Mouse (Mus musculus) layer of hippocampus, adult 2 months (tissue): ENCODE results near the gene 4933417A18Rik. TPM values are rescaled to one million over a fixed set of nuclear protein-coding genes. Genes with fewer than 3 reads are reported as not detected.
"Not testable (repeated sequence)": the region's sequence is repeated elsewhere in the genome, so short reads cannot be mapped to it uniquely, and the experiment has no call there.

Experiments used
- DNase-seq, 2 experiments: peaks; one replicate each; pipeline ENCODE4 v3.0.0; 2022; ENCODE audit warnings: low spot score in 2 of 2
- H3K27ac ChIP-seq: fragments of 200-600 bp; 2 replicates; pipeline ENCODE4 v1.8.1; 2022
- H3K4me3 ChIP-seq: fragments of 200-600 bp; 2 replicates; pipeline ENCODE4 v1.8.1; 2022; ENCODE audit warnings: mild to moderate bottlenecking
- CTCF ChIP-seq: fragments of 200-600 bp; conservative IDR thresholded peaks from 2 replicates; pipeline ENCODE4 v1.8.1; 2022; ENCODE audit warnings: antibody characterized with exemption, mild to moderate bottlenecking, moderate library complexity
- long read RNA-seq, 2 experiments: library from polyadenylated mRNA; stranded (forward); transcript quantifications; one replicate each; pipeline ENCODE4 v2.0.0; 2021; ENCODE audit warnings: borderline mapping rate in 2 of 2
- total RNA-seq, 2 experiments: library from RNA; stranded (reverse); gene quantifications; 2 replicates each; pipeline ENCODE4 v1.2.3; 2021

Gene 4933417A18Rik
- not detected for total RNA-seq
- long read RNA-seq, experiment 1, result 0 reads
- long read RNA-seq, experiment 2, result 0 reads

- Histone ChIP-seq H3K27ac (no peak within 1 kb of the TSS), H3K4me3 (no peak within 1 kb of the TSS)
- no peak for DNase-seq
- no peak for TF ChIP-seq CTCF
Measured at GRCm38 (mm10) chr13:34924210-34924609, at the start of gene 4933417A18Rik, which contains the start of gene Fam217a. Gene 4933417A18Rik (plus strand): TSS chr13:34924409. Gene Fam217a (minus strand): TSS chr13:34924310.

GRCm38 (mm10) chr13:34874736-34875135 is 49.5 kb upstream of the 4933417A18Rik start:
- H3K27ac ChIP-seq, result peak overlapping the region; percentile 98
- DNase-seq, result not testable (repeated sequence)
- H3K4me3 ChIP-seq, result peak overlapping the region; percentile 98

- Histone ChIP-seq H3K27ac (peak within 1 kb of the TSS; percentile 98), H3K4me3 (peak within 1 kb of the TSS; percentile 98)
- TF ChIP-seq CTCF, result no peak
- peak; percentile 94 to 96 for DNase-seq
Measured at GRCm38 (mm10) chr13:34875166-34875710, 49.0 kb upstream of the 4933417A18Rik start, which contains the start of gene Prpf4b. Gene Prpf4b (plus strand): TSS chr13:34875302.

- H3K4me3 ChIP-seq, result peak overlapping the region; percentile 98
- DNase-seq, result no peak
- H3K27ac ChIP-seq, result peak overlapping the region; percentile 98
- peak; percentile 65 for TF ChIP-seq CTCF
Measured at GRCm38 (mm10) chr13:34875741-34876445, 48.3 kb upstream of the 4933417A18Rik start.

GRCm38 (mm10) chr13:34876481-34876880 is 47.7 kb upstream of the 4933417A18Rik start:
- H3K27ac ChIP-seq, result peak overlapping the region; percentile 98; the same call in 1 of the 2 replicates
- peak overlapping the region; percentile 98 for H3K4me3 ChIP-seq
- no peak for DNase-seq
- TF ChIP-seq CTCF, result no peak

- Histone ChIP-seq H3K4me3 (no peak overlapping the region), H3K27ac (no peak overlapping the region)
- no peak for DNase-seq
- no peak for TF ChIP-seq CTCF
Measured at GRCm38 (mm10) chr13:34892871-34893270, 31.3 kb upstream of the 4933417A18Rik start.

GRCm38 (mm10) chr13:34914614-34915013 is 9.6 kb upstream of the 4933417A18Rik start:
- no peak for DNase-seq
- Histone ChIP-seq H3K27ac (no peak overlapping the region), H3K4me3 (no peak overlapping the region)
- no peak for TF ChIP-seq CTCF

- Histone ChIP-seq H3K27ac (no peak overlapping the region), H3K4me3 (peak overlapping the region; percentile 23)
- DNase-seq, result no peak
- no peak for TF ChIP-seq CTCF
Measured at GRCm38 (mm10) chr13:34916520-34917167, 7.6 kb upstream of the 4933417A18Rik start.

GRCm38 (mm10) chr13:34934931-34935644 is 10.9 kb downstream of the 4933417A18Rik start:
- DNase-seq, result peak; percentile 22 to 27
- no peak for TF ChIP-seq CTCF
- Histone ChIP-seq H3K27ac (no peak overlapping the region), H3K4me3 (no peak overlapping the region)

GRCm38 (mm10) chr13:34942370-34942769 is 18.2 kb downstream of the 4933417A18Rik start:
- DNase-seq, result no peak
- Histone ChIP-seq H3K27ac (no peak overlapping the region), H3K4me3 (no peak overlapping the region)
- TF ChIP-seq CTCF, result no peak

GRCm38 (mm10) chr13:34951437-34951836 is 27.2 kb downstream of the 4933417A18Rik start:
- not testable (repeated sequence) for H3K4me3 ChIP-seq, H3K27ac ChIP-seq, DNase-seq

- no peak overlapping the region for H3K4me3 ChIP-seq
- TF ChIP-seq CTCF, result no peak
- no peak overlapping the region for H3K27ac ChIP-seq
- no peak for DNase-seq
Measured at GRCm38 (mm10) chr13:34956901-34957300, 32.7 kb downstream of the 4933417A18Rik start.

- not testable (repeated sequence) for H3K27ac ChIP-seq, H3K4me3 ChIP-seq, DNase-seq
Measured at GRCm38 (mm10) chr13:34958158-34958557, 33.9 kb downstream of the 4933417A18Rik start.
